Mouse (Mus musculus) regulatory T cell (primary cell): Measurements from ENCODE around the gene Mavs.

Source experiments
- in situ Hi-C: fragments of 300-600 bp; cut with MboI, MseI; formaldehyde crosslinking; loops from one replicate; pipeline ENCODE4 v1.15.1; 2025; ENCODE audit warnings: high pct_unique_total_duplicates

Mavs gene

GRCm38 (mm10) chr2:131260544-131261307, 26.9 kb downstream of the Mavs start:
- in situ Hi-C loops, result no loop called here

GRCm38 (mm10) chr2:131261481-131262212, 27.8 kb downstream of the Mavs start:
- in situ Hi-C loops, result no loop called here

- in situ Hi-C loops, result no loop called here
These were observed 28.4 kb downstream of the Mavs start, which contains the start of gene Pank2 for GRCm38 (mm10) chr2:131262213-131262672. Pank2 (plus strand) TSS chr2:131262495.

- in situ Hi-C loops, result no loop called here
These were observed 29.1 kb downstream of the Mavs start for GRCm38 (mm10) chr2:131262680-131263670.

GRCm38 (mm10) chr2:131264027-131264426, 30.2 kb downstream of the Mavs start:
- in situ Hi-C loops, result no loop called here

- in situ Hi-C loops, result loop anchor here (5.0 kb wide), 1 partner anchor 152 kb away; no protein-coding TSS in a partner anchor
These were observed 31.2 kb downstream of the Mavs start for GRCm38 (mm10) chr2:131265056-131265455.

GRCm38 (mm10) chr2:131275493-131275892, 41.6 kb downstream of the Mavs start:
- in situ Hi-C loops, result loop anchor here (10.0 kb wide), 1 partner anchor 249 kb away; no protein-coding TSS in a partner anchor

GRCm38 (mm10) chr2:131276722-131277121, 42.9 kb downstream of the Mavs start:
- in situ Hi-C loops, result loop anchor here (10.0 kb wide), 1 partner anchor 248 kb away; no protein-coding TSS in a partner anchor

- in situ Hi-C loops, result no loop called here
These were observed 47.7 kb downstream of the Mavs start for GRCm38 (mm10) chr2:131281596-131281995.

- in situ Hi-C loops, result no loop called here
These were observed 52.4 kb downstream of the Mavs start for GRCm38 (mm10) chr2:131286276-131286675.

- in situ Hi-C loops, result no loop called here
These were observed 56.8 kb downstream of the Mavs start for GRCm38 (mm10) chr2:131290669-131291068.

- in situ Hi-C loops, result no loop called here
These were observed 62.9 kb downstream of the Mavs start for GRCm38 (mm10) chr2:131296746-131297261.
